Mouse (Mus musculus) 3134 (cell line): ENCODE data around the gene Ntm.

Experiments used
- DNase-seq: peaks from one replicate; pipeline ENCODE4 v3.0.0-alpha.2; 2011; ENCODE audit warnings: low spot score; ENCODE audit not compliant: insufficient read length; ENCODE audit errors: extremely low read depth

Gene Ntm

DNA sequence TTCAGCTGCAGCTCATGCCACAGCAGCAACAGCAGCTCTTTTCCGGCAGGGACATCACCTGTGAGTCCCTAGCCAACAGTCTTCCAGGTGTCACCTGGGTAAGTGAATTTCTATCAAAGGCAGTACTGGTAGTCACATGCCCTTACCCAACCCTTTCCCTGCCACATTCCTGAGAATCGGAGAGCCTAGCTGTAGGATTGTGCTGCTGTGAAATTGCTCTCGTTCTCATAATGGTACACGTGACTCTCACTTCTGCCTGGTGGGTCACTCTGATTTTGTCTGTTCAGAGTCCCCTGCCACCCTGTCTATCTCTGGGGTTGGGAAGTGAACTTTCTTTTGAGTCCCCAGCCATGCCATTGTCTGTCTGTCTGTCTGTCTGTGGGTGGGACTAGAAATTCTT, 697.8 kb downstream of the Ntm start:
- DNase-seq: no peak

DNA sequence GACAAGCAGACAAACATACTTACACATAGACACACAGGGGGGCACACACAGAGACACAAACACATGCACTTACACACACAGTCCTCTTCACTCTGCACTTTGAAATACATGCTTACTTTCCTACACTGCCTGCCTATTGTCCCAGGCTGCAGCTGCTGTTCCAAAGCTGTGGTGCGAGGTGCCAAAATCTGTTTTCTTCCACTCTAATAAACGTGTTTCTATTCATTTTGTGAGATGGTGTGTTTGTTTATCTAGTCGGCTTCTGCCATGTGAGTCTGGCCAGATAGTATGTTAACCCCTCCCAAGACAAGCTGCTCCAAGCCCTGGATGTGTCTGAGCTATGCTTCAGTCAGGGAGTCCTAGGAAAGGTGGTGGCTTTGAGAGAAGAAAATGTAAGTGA, 700.1 kb downstream of the Ntm start:
- no peak for DNase-seq

DNA sequence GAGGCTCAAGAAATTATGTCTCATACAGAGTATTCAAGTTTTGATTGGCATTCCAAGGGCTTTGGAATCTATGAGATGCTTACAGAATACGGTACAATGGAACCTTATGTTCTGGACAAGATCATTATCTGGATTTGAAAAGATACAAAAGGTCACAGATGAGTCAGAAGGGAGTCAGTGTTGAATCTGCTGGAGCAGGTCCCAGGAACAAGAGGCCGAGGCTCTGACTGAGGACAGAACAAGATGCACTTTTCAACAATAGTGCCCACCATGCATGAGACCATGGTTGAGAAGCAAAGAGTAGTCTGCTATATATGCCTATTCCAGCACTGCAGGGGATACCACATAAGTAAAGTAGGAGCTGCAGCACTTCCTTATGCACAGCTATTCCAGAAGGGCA, 710.1 kb downstream of the Ntm start:
- DNase-seq: no peak

- no peak for DNase-seq
Measured at GRCm38 (mm10) chr9:29250813-29251212, 712.1 kb downstream of the Ntm start.

DNA sequence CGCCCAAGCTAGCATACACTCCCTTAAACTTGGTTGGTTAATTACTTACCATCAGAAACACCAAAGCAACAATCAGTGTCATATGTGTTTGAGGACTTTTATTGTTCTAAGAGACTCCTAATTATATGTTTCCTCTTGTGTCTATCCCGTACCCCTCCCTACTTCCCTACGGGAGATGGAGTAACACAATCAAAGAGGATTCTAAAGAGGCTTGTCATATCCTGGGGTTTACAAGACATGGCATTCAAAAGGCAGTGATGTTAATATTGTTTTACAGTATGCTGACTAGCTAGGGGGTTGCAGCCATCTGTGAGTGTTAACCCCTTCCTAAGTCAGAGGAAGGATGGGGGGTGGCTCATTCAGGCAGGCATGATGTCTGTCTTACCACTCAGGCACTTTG, 715.1 kb downstream of the Ntm start:
- DNase-seq: no peak

DNA sequence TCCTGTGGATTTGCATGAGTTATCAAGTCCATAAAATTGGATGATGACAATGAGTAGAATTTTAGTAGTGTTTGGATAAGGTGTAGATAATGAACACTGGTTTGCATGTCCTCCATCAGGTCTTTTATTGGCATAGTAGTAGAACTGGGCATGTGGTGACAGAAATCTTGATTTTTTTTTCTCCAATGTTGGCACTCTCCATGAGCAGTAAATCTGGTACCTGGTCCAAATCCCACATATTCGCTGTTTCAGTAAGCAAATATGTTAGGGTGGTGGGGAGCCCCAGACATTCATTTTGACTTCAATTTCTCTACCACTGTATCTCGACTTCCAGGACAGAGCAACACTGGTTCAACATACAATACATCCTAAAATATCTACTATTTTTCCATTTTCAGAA, 718.9 kb downstream of the Ntm start:
- no peak for DNase-seq

DNA sequence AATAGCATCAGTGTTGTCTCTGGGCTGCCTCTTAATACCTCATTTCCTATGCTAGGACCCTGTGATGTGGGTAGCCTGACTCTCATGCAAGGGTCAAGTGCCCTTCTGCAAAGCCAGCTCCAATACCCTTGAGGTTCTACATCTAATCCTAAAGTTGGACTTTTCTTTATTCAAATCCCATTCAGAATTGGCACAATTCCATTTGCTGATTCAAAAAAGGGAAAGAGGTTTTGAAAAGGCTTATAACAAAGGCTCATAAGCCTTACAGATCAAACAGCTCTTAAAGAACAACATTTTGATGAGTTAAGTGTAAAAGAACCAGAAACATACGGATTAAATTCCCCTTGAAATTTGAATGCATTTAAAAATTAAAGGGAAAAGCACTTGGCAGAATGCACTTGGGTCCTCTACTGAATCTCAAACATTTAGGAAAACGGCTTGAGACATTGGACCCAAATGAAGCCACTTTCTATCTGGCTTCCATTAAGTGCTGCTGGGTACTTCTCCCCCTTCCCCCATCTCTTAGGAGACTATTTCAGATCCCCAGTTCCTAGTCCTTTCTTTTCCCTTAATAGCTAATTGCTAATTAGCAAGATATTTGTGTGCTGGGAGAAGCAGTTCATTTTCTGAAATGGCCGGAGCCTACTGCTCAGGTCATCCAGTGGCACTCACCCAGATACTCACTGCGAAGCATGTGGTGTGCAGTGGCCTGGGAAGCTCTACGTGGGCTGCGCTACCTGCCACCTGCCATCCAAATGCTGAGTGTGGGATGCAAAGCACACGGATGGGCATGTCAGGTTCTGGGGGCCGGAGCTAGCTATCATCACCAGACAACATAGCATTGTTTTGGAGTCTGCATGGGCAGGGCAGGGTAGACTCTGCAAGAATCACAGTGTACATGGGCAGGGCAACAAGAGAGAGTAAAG, 720.2 kb downstream of the Ntm start:
- no peak for DNase-seq

DNA sequence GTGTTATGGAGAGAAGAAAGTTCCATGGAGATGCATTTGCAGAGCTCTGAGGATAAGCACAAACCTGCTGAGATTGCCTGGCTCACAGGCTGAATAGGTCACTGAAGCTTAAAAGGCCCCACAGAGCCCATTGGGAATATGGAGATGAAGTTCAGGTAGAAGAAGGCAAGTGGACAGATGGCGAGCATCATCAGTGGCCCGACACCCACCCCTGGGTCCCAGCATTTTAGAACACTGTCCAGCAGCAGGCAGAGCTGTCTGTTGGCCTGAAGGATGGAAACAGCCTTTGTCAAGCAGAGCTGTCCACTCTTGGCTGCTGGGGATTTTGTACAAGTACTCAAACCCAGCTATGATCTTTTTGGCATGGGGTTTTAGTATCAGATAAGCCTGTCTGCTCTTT, 722.1 kb downstream of the Ntm start:
- DNase-seq: no peak

- no peak for DNase-seq
Measured at GRCm38 (mm10) chr9:29238973-29239372, 724.0 kb downstream of the Ntm start.

DNA sequence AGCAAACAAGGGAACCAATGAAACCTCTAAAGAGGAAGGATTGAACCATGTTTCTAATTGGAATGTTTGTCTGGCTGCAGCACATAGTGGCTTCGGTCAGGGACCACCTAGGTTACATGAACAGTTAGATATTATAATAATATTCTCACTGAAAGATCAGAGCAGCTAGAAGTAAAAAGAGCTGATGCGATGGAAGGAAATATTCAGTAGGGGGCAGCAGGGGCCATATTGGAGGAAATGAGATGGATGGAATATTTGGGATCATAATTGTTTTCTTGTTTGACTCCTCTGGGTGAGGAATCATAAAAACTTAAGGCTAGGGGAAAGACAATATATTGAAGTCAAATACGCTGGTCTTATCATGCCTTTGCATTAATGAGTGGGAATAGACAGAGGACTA, 726.2 kb downstream of the Ntm start:
- DNase-seq: no peak

DNA sequence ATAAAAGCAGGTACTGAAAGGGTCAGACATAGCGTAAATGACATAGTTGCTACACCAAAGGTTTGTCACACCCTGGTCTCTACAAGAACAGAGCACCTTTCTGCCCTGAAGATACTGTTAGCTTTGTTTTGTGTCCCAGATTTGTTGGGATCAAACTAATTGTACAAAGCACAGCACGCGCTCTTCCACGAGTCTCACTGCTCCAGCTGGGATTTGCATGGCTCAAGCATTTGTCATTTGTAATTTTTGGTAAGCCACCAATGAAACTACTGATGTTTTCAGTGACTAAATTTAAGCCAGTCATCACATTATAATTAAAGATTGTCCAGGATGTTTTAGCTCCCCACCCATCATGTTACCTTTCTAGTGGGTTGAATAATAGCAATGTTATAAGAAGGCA, 735.2 kb downstream of the Ntm start:
- DNase-seq: no peak

DNA sequence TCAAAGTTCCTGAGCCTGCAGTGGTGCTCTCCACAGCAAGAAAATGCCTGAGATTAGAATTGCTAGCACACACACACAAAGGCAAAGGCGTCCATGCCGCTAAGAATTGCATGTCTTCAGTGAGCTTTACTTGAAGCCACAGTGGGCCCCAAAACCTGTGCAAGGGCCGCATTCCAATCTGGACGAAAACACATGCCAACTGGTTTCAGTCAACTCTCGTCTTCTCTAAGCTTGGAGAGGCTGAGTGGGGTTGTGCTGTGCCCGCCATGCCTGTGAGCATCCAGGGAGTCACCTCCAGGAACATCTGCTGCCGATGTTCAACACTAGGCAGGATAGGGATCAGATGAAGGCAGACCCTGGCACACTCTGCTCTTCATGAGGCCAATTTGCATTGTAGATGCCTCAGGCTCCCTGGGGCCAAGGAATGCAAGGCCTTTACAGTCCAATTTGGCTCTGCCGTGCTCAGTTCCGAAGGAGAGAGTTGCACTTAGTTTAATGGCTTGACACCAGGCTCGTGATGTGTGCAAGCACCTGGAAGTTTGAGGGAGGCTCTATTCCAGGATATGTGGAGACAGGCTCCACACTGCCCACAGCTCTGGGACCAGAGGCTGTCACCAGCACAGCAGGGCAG, 739.9 kb downstream of the Ntm start:
- no peak for DNase-seq

- DNase-seq: no peak
Measured at GRCm38 (mm10) chr9:29220941-29221615, 741.9 kb downstream of the Ntm start.

DNA sequence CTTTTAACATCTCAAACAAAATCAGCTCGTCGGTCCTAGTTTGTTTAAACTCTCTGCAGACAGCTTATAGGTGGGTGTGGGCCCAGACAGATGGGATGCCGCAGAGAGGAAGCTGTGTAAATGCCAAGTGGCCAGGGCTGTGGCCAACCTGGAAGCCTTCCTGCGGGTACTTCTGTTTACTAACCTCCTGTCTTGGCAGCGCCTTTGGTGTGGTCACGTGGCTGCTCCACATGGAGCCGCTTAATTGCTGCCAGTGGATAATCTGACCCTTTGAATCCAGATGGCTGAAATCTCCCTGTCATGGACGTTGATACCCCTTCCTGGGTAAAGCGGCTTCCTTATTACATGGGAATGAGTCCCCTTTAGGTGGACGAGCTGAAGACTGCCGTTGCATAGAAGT, 742.4 kb downstream of the Ntm start:
- DNase-seq: no peak

DNA sequence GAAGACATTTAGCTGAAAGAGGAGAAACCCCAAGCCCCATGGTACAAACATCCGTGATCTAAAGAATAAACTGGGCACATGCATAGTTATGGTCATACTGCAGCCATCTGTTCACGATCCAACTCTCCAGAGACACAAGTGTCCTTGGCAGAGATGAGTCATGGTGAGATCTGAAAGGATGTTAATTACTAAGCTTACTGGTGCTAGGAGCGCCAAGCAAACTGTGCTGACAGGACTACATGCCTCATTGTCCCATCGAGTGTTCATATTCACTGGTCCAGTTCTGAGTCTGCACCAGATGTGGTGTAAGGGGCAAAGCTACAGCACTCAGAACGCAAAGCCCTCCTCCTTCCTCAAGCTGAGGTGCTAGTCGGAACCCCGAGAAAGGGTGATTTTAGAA, 745.0 kb downstream of the Ntm start:
- DNase-seq: no peak

DNA sequence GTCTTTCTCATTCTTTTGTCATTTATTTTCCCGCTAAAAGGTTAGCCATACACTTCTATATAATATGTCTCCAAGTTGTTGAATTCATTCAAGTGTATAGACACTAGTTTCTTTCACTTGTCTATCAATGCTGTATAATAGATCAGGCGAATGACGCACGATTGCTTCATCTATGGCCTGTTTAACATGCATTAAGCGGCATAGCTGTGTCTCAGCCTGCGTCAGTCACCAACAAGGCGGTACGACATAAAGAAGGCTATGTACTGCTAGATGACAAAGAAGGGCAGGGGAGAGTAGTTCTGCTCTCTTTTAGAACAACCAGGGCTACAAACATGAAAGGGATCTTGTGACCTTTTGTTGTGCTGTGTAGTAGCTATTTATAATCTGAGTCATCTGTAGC, 746.4 kb downstream of the Ntm start:
- no peak for DNase-seq

GRCm38 (mm10) chr9:29215796-29216195, 747.1 kb downstream of the Ntm start:
- DNase-seq: no peak

- DNase-seq: no peak
Measured at GRCm38 (mm10) chr9:29215241-29215640, 747.7 kb downstream of the Ntm start.

DNA sequence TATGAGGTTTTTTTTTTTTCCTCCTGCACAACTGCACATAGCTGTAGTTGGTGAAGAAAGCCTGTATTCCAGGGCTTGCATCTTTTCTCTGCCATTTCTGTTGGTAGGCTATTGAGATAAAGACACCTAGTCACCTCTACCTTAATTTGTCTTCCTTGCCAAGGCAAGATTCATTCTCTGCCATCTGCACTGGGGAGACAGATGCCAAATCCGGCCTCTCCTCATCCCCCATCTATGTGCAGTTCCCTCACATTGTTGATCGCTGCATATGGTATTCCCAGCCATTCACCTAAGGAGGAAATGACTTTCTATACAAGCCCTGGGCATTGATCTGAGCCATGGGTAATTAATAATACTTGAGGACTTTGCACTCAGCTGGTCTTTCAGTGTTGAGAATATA, 753.7 kb downstream of the Ntm start:
- no peak for DNase-seq

DNA sequence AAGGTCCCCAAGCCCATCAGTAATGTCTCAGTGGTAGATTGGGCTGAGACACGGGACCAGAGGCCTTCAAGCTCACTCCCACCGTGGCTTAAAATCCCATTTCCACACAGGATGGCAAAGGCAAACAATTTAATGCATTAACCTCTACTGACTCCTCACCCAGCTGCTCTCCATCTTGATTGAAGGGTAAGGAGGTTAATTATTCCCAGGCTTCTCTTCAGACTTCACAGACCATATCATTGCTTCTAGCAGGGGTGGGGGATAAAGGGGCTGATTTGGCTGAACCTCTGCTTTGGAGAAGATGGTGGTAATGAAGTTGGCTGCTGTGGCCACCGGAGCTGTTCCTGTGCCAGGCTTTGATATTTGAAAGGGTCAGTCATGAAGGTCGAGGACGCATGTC, 754.8 kb downstream of the Ntm start:
- DNase-seq: no peak

- DNase-seq: no peak
Measured at GRCm38 (mm10) chr9:29205680-29206079, 757.3 kb downstream of the Ntm start.

- DNase-seq: no peak
Measured at GRCm38 (mm10) chr9:29202196-29202595, 760.7 kb downstream of the Ntm start.
